Mouse (Mus musculus): ENCODE results near the gene Stac. TPM values are rescaled to one million over a fixed set of nuclear protein-coding genes. Genes with fewer than 3 reads are reported as not detected.
A peak's percentile ranks its signal among the peaks of the same experiment; 100 is the strongest.

Gene Stac
- 0.35 and 0.57 TPM in 2 replicates for polyA plus RNA-seq (2014; fragmentation: Nextera tagmentation; extraction: Ambion mirVana)

- Histone ChIP-seq H3K4me2 (ENCODE audit: low read depth, low read length) (peak within 1 kb of the TSS; percentile 91), H3K9me3 (replicated peaks; ENCODE audit: control insufficient read depth, low read length) (no peaks in the 10 kb centered on the region), H3K9ac (replicated peaks; ENCODE audit: low read length) (peak within 1 kb of the TSS; percentile 35), H3K4me1 (ENCODE audit: control insufficient read depth, insufficient read depth, low read length) (no peaks in the 10 kb centered on the region), H3K36me3 (replicated peaks; ENCODE audit: control insufficient read depth, insufficient read depth, low read depth, low read length) (no peaks in the 10 kb centered on the region), H3K27ac (replicated peaks; ENCODE audit: low read depth, low read length) (no peak within 1 kb of the TSS), H3K4me3 (ENCODE audit: low read depth, low read length) (peak within 1 kb of the TSS; percentile 46), H3K27me3 (ENCODE audit: control insufficient read depth, insufficient read depth, low read length) (peaks cover 10% of the 10 kb centered on the region)
- ATAC-seq (replicated peaks; ENCODE audit: insufficient number of reproducible peaks, low FRiP score, low TSS enrichment, low read depth): peak; percentile 56
- WGBS: 4% methylated on average over 46 of the region's 64 CpGs
- peak; percentile 34 for DNase-seq (ENCODE audit: low spot score)
Measured at GRCm38 (mm10) chr9:111689680-111690483, at the start of gene Stac. Gene Stac (minus strand): TSS chr9:111690348.

DNA sequence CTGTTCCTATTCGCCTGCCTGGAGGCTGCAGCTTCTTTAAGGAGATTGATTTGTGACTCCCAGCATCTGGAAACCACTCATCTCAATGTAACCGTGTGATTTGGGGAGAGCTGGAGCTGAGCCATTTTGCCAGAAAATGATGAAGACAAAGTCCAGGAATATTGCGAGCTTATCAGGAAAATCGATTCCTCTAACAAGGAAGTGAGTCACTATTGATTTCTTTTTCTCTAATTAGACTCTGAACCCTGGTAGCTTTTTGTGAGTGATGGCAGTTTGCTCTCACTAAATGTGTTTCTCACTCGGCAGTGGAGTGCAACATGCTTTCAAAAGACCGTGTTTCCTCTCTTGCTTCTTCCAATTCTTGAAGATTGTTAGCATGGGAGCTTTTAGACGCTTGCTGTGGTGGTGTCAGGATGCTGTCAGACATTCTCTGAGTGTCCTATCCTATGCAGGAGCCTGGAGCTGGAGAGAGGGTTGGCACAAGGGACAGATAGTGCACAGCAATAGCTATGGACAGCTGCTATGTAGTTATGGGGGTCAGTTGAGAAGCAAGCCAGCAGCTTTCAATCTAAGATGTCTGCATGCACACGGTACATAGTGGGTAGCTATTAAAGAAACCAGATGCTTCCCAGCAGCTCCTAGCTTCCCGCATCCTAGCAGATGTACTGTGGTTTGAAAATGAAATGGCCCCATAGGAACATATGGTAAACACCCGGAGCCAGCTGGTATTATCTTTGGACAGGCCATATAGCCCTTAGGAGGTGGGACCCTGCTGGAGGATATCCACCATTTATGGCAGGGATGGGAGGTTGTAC lies 49.5 kb upstream of the Stac start:
- H3K4me2 ChIP-seq (ENCODE audit: low read depth, low read length): no peak overlapping the region
- H3K4me3 ChIP-seq (ENCODE audit: low read depth, low read length): no peak overlapping the region
- peak; percentile 7 for DNase-seq (ENCODE audit: low spot score)
- H3K27me3 ChIP-seq (ENCODE audit: control insufficient read depth, insufficient read depth, low read length): no peaks in the 10 kb centered on the region
- H3K27ac ChIP-seq (replicated peaks; ENCODE audit: low read depth, low read length): no peak overlapping the region
- H3K9ac ChIP-seq (replicated peaks; ENCODE audit: low read length): no peak overlapping the region
- H3K9me3 ChIP-seq (replicated peaks; ENCODE audit: control insufficient read depth, low read length): no peaks in the 10 kb centered on the region
- ATAC-seq (replicated peaks; ENCODE audit: insufficient number of reproducible peaks, low FRiP score, low TSS enrichment, low read depth): 0 out of 2 replicates have a peak, but pooled peaks have one; percentile 29
- 68% methylated on average over 10 of the region's 10 CpGs for WGBS
- H3K36me3 ChIP-seq (replicated peaks; ENCODE audit: control insufficient read depth, insufficient read depth, low read depth, low read length): no peaks in the 10 kb centered on the region
- H3K4me1 ChIP-seq (ENCODE audit: control insufficient read depth, insufficient read depth, low read length): no peaks in the 10 kb centered on the region

GRCm38 (mm10) chr9:111739026-111739425 lies 48.9 kb upstream of the Stac start:
- Histone ChIP-seq H3K4me1 (ENCODE audit: control insufficient read depth, insufficient read depth, low read length) (no peaks in the 10 kb centered on the region), H3K9me3 (replicated peaks; ENCODE audit: control insufficient read depth, low read length) (no peaks in the 10 kb centered on the region), H3K27ac (replicated peaks; ENCODE audit: low read depth, low read length) (no peak overlapping the region), H3K27me3 (ENCODE audit: control insufficient read depth, insufficient read depth, low read length) (no peaks in the 10 kb centered on the region), H3K9ac (replicated peaks; ENCODE audit: low read length) (no peak overlapping the region), H3K4me3 (ENCODE audit: low read depth, low read length) (no peak overlapping the region), H3K36me3 (replicated peaks; ENCODE audit: control insufficient read depth, insufficient read depth, low read depth, low read length) (no peaks in the 10 kb centered on the region), H3K4me2 (ENCODE audit: low read depth, low read length) (no peak overlapping the region)
- WGBS: 70% methylated on average over 3 of the region's 3 CpGs
- ATAC-seq (replicated peaks; ENCODE audit: insufficient number of reproducible peaks, low FRiP score, low TSS enrichment, low read depth) (no peak), DNase-seq (ENCODE audit: low spot score) (no peak)

- DNase-seq (ENCODE audit: low spot score) (no peak), ATAC-seq (replicated peaks; ENCODE audit: insufficient number of reproducible peaks, low FRiP score, low TSS enrichment, low read depth) (no peak)
- no peaks in the 10 kb centered on the region for H3K9me3 ChIP-seq (replicated peaks; ENCODE audit: control insufficient read depth, low read length)
- no peaks in the 10 kb centered on the region for H3K36me3 ChIP-seq (replicated peaks; ENCODE audit: control insufficient read depth, insufficient read depth, low read depth, low read length)
- H3K4me1 ChIP-seq (ENCODE audit: control insufficient read depth, insufficient read depth, low read length): no peaks in the 10 kb centered on the region
- H3K4me2 ChIP-seq (ENCODE audit: low read depth, low read length): no peak overlapping the region
- no peaks in the 10 kb centered on the region for H3K27me3 ChIP-seq (ENCODE audit: control insufficient read depth, insufficient read depth, low read length)
- H3K4me3 ChIP-seq (ENCODE audit: low read depth, low read length): no peak overlapping the region
- no peak overlapping the region for H3K9ac ChIP-seq (replicated peaks; ENCODE audit: low read length)
- no peak overlapping the region for H3K27ac ChIP-seq (replicated peaks; ENCODE audit: low read depth, low read length)
- 88% methylated on average over 2 of the region's 2 CpGs for WGBS
Measured at GRCm38 (mm10) chr9:111737796-111738195, 47.6 kb upstream of the Stac start.

GRCm38 (mm10) chr9:111735931-111736330 lies 45.8 kb upstream of the Stac start:
- Histone ChIP-seq H3K36me3 (replicated peaks; ENCODE audit: control insufficient read depth, insufficient read depth, low read depth, low read length) (no peaks in the 10 kb centered on the region), H3K4me1 (ENCODE audit: control insufficient read depth, insufficient read depth, low read length) (no peaks in the 10 kb centered on the region), H3K9ac (replicated peaks; ENCODE audit: low read length) (no peak overlapping the region), H3K4me2 (ENCODE audit: low read depth, low read length) (no peak overlapping the region), H3K27me3 (ENCODE audit: control insufficient read depth, insufficient read depth, low read length) (no peaks in the 10 kb centered on the region), H3K9me3 (replicated peaks; ENCODE audit: control insufficient read depth, low read length) (no peaks in the 10 kb centered on the region), H3K27ac (replicated peaks; ENCODE audit: low read depth, low read length) (no peak overlapping the region), H3K4me3 (ENCODE audit: low read depth, low read length) (no peak overlapping the region)
- WGBS: 72% methylated on average over 3 of the region's 3 CpGs
- ATAC-seq (replicated peaks; ENCODE audit: insufficient number of reproducible peaks, low FRiP score, low TSS enrichment, low read depth) (no peak), DNase-seq (ENCODE audit: low spot score) (peak; percentile 19)

DNA sequence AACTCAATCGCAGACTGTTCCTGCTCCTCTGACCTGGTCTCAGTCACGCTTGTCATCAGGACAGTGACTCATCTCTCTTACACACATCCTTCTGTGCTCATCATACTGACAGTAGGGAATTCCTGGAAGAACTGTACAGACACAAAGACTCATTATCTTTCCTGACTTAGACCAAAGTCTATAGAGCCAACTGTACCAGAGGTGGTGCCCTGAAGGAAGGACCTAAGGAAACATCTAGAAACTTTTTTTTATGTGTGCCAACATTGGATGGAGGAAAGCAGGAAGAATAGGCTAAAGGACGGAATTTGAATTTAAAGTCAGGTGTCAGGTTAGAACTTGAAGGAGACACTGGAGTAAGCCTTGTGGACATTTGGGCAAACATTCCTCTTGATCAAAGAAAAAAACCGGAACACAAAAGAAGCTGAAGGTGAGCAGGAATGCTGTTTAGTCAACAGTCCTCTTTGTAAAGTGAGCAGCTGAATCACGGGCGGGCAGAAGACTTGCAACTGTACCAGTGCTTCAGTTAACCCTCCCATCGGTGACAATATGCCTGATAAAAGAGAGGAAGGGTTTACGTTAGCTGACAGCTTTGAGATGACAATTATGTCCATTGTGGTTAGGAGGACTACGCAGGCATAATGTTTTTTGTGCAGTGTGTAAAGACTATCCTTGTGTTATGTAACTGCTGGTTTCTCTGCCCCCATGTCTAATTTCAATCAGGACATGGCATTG lies 42.0 kb upstream of the Stac start:
- H3K27ac ChIP-seq (replicated peaks; ENCODE audit: low read depth, low read length): no peak overlapping the region
- DNase-seq (ENCODE audit: low spot score) (no peak), ATAC-seq (replicated peaks; ENCODE audit: insufficient number of reproducible peaks, low FRiP score, low TSS enrichment, low read depth) (no peak)
- 69% methylated on average over 9 of the region's 9 CpGs for WGBS
- no peaks in the 10 kb centered on the region for H3K9me3 ChIP-seq (replicated peaks; ENCODE audit: control insufficient read depth, low read length)
- no peaks in the 10 kb centered on the region for H3K36me3 ChIP-seq (replicated peaks; ENCODE audit: control insufficient read depth, insufficient read depth, low read depth, low read length)
- no peak overlapping the region for H3K4me3 ChIP-seq (ENCODE audit: low read depth, low read length)
- no peak overlapping the region for H3K4me2 ChIP-seq (ENCODE audit: low read depth, low read length)
- H3K27me3 ChIP-seq (ENCODE audit: control insufficient read depth, insufficient read depth, low read length): no peaks in the 10 kb centered on the region
- no peaks in the 10 kb centered on the region for H3K4me1 ChIP-seq (ENCODE audit: control insufficient read depth, insufficient read depth, low read length)
- H3K9ac ChIP-seq (replicated peaks; ENCODE audit: low read length): no peak overlapping the region

DNA sequence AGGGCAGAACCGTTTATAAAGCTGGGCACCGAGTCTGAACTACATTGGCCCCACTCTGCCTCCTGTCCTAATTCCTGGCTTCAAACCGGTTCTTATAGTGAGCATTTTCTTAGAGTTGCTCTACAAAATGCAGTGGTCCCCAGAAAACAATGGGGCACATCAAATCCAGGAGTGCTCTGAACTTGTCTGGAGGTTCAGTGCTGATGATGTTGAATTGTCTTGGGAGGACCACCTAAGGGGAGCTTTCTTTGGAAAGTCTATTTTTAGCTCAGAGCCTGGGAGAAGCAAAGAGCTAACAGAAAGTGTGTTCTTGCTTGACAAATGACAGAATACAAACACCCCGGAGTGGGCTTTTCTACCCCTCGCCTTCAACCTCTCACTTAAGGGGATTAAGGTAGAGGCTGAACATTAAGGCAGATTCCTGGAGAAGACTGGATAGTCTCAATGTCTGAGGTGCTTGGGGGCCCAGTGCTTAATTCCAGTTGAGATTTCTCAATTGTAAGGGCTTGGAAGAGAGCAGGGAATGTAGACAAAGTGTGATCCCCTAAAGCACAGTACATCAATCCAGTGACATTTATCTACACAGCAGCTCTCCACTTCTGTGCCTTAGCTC lies 34.9 kb upstream of the Stac start:
- DNase-seq (ENCODE audit: low spot score) (peak; percentile 8), ATAC-seq (replicated peaks; ENCODE audit: insufficient number of reproducible peaks, low FRiP score, low TSS enrichment, low read depth) (no peak)
- Histone ChIP-seq H3K4me1 (ENCODE audit: control insufficient read depth, insufficient read depth, low read length) (no peaks in the 10 kb centered on the region), H3K27me3 (ENCODE audit: control insufficient read depth, insufficient read depth, low read length) (no peaks in the 10 kb centered on the region), H3K4me2 (ENCODE audit: low read depth, low read length) (no peak overlapping the region), H3K27ac (replicated peaks; ENCODE audit: low read depth, low read length) (no peak overlapping the region), H3K9ac (replicated peaks; ENCODE audit: low read length) (no peak overlapping the region), H3K36me3 (replicated peaks; ENCODE audit: control insufficient read depth, insufficient read depth, low read depth, low read length) (no peaks in the 10 kb centered on the region), H3K4me3 (ENCODE audit: low read depth, low read length) (no peak overlapping the region), H3K9me3 (replicated peaks; ENCODE audit: control insufficient read depth, low read length) (no peaks in the 10 kb centered on the region)
- WGBS: 46% methylated on average over 5 of the region's 5 CpGs

Data from embryonic facial prominence, embryonic 11.5 days (tissue).